Mouse (Mus musculus) right cerebral cortex, postnatal 25 days (tissue): Measurements from ENCODE around the gene Bpifb6.

ENCODE experiments used
- DNase-seq: peaks from one replicate; pipeline ENCODE4 v3.0.0; 2022

Bpifb6 gene

GRCm38 (mm10) chr2:153900088-153900487 lies at the start of gene Bpifb6:
Gene Bpifb6, plus strand, starts transcription at chr2:153900388.
- DNase-seq: no peak

- DNase-seq: peak; percentile 34
Observed at GRCm38 (mm10) chr2:153851030-153851360, 49.2 kb upstream of the Bpifb6 start.

GRCm38 (mm10) chr2:153853544-153853943 lies 46.6 kb upstream of the Bpifb6 start:
- no peak for DNase-seq

GRCm38 (mm10) chr2:153859581-153859980 lies 40.6 kb upstream of the Bpifb6 start:
- no peak for DNase-seq

GRCm38 (mm10) chr2:153860315-153860714 lies 39.9 kb upstream of the Bpifb6 start:
- DNase-seq: no peak

- DNase-seq: no peak
Observed at GRCm38 (mm10) chr2:153860715-153861114, 39.5 kb upstream of the Bpifb6 start.

- no peak for DNase-seq
Observed at GRCm38 (mm10) chr2:153861960-153862359, 38.2 kb upstream of the Bpifb6 start.

GRCm38 (mm10) chr2:153870984-153871383 lies 29.2 kb upstream of the Bpifb6 start, which contains the start of gene Sun5:
Gene Sun5, minus strand, starts transcription at chr2:153871084.
- DNase-seq: no peak

GRCm38 (mm10) chr2:153874745-153875144 lies 25.4 kb upstream of the Bpifb6 start, which contains the start of gene Bpifb2:
Gene Bpifb2, plus strand, starts transcription at chr2:153875045.
- DNase-seq: no peak

GRCm38 (mm10) chr2:153899111-153899510 lies 1.1 kb upstream of the Bpifb6 start:
- no peak for DNase-seq

- no peak for DNase-seq
Observed at GRCm38 (mm10) chr2:153902726-153903125, 2.5 kb downstream of the Bpifb6 start.

GRCm38 (mm10) chr2:153906626-153907025 lies 6.4 kb downstream of the Bpifb6 start:
- no peak for DNase-seq

- no peak for DNase-seq
Observed at GRCm38 (mm10) chr2:153914151-153914550, 14.0 kb downstream of the Bpifb6 start.

- DNase-seq: no peak
Observed at GRCm38 (mm10) chr2:153917930-153918329, 17.7 kb downstream of the Bpifb6 start, which contains the start of gene Bpifb3. Gene Bpifb3, plus strand, starts transcription at chr2:153918230.

GRCm38 (mm10) chr2:153921246-153921645 lies 21.1 kb downstream of the Bpifb6 start:
- DNase-seq: peak; percentile 29

- DNase-seq: no peak
Observed at GRCm38 (mm10) chr2:153929871-153930413, 29.8 kb downstream of the Bpifb6 start.

- no peak for DNase-seq
Observed at GRCm38 (mm10) chr2:153931125-153931524, 30.9 kb downstream of the Bpifb6 start.

GRCm38 (mm10) chr2:153933311-153933710 lies 33.1 kb downstream of the Bpifb6 start:
- no peak for DNase-seq

GRCm38 (mm10) chr2:153935348-153935747 lies 35.2 kb downstream of the Bpifb6 start:
- DNase-seq: no peak

- no peak for DNase-seq
Observed at GRCm38 (mm10) chr2:153937843-153938242, 37.7 kb downstream of the Bpifb6 start, which contains the start of gene Bpifb4. Gene Bpifb4, plus strand, starts transcription at chr2:153938212.

- DNase-seq: peak; percentile 43
Observed at GRCm38 (mm10) chr2:153943537-153943936, 43.3 kb downstream of the Bpifb6 start.

GRCm38 (mm10) chr2:153944567-153944966 lies 44.4 kb downstream of the Bpifb6 start:
- DNase-seq: no peak

GRCm38 (mm10) chr2:153952897-153953296 lies 52.7 kb downstream of the Bpifb6 start:
- peak; percentile 49 for DNase-seq

GRCm38 (mm10) chr2:153953836-153954235 lies 53.6 kb downstream of the Bpifb6 start:
- DNase-seq: no peak
